Mouse (Mus musculus) spleen, embryonic (tissue): ENCODE data around the gene Ptch2.

Experiments used
- CTCF ChIA-PET: fragments of 350-600 bp; sonication (Branson Sonifier 250); formaldehyde crosslinking; loops from one replicate; lab custom pipeline; 2022; lab: Charles Lee

Gene Ptch2

GRCm38 (mm10) chr4:117148047-117148713, 52.3 kb downstream of the Ptch2 start:
- CTCF ChIA-PET, result no interaction called here

- CTCF ChIA-PET, result interaction anchor here (0.6 kb wide), 1 partner anchor 103 kb away, joined by 3 read pairs; no protein-coding TSS in a partner anchor
These were observed 52.9 kb downstream of the Ptch2 start for GRCm38 (mm10) chr4:117148815-117149214.

- CTCF ChIA-PET, result interaction anchor here (0.6 kb wide), 1 partner anchor 103 kb away, joined by 3 read pairs; no protein-coding TSS in a partner anchor
These were observed 53.7 kb downstream of the Ptch2 start for GRCm38 (mm10) chr4:117149291-117150211.

DNA sequence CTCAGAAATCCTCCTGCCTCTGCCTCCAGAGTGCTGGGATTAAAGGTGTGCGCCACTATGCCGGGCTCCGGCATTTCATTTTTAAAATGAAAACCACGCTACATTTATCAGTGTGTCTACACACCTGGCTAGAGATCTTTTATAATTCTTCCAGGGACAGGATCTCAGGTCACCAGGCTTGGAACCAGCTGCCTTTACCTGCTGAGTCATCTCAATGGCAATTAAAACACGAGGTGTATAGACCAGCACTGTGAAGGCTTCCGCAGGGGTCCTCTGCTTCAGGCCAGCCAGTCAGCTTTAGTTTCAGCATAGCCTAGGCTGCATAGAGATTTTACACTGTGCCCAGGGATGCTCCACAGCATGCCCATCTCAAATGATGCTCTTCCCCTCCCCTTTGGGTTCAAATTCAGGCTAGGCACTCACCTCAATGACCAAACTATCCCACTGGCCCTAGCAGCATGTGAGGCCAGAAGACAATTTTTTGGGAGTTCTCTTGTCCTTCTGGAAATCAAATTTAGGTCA, 54.4 kb downstream of the Ptch2 start:
- CTCF ChIA-PET, result interaction anchor here (0.6 kb wide), 1 partner anchor 80 kb away, joined by 4 read pairs; no protein-coding TSS in a partner anchor

- CTCF ChIA-PET, result interaction anchor here (0.6 to 1.4 kb wide), 3 partner anchors 26 to 102 kb away, joined by 3 to 4 read pairs (median 4); partner anchors contain the start of gene Btbd19
These were observed 55.5 kb downstream of the Ptch2 start for GRCm38 (mm10) chr4:117151416-117151815.

DNA sequence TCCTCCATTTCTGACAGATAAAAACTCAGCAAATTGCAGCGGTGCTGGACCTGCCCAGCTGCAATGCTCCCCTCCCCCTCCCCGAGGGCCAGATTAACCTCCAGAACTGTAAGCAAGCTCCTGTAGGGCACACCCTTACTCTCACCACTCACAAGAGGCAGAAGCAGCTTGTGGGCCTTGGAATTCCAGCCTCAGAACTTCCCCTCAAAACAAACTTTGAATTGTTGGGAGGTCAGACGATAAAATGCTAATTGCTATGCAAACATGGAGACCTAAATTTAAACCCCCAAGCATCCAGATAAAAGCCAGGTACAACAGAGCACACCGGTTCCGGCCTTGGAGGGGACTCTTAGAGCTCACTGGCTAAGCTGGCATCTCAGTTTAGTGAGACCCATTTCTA, 56.8 kb downstream of the Ptch2 start:
- CTCF ChIA-PET, result interaction anchor here (0.5 to 1.4 kb wide), 3 partner anchors 27 to 521 kb away, joined by 3 to 4 read pairs (median 3); partner anchors contain the start of genes Btbd19, Mutyh and Toe1

GRCm38 (mm10) chr4:117155020-117155791, 59.3 kb downstream of the Ptch2 start:
- CTCF ChIA-PET, result interaction anchor here (0.6 to 0.8 kb wide), 2 partner anchors 161 to 677 kb away, joined by 3 to 4 read pairs; partner anchors contain the start of gene Urod

GRCm38 (mm10) chr4:117155792-117156355, 60.0 kb downstream of the Ptch2 start, which contains the start of gene Rps8:
TSS of gene Rps8 (minus strand) at chr4:117156243.
- CTCF ChIA-PET, result interaction anchor here (0.6 to 0.8 kb wide), 3 partner anchors 146 to 677 kb away, joined by 3 to 4 read pairs (median 3); partner anchors contain the start of gene Urod

DNA sequence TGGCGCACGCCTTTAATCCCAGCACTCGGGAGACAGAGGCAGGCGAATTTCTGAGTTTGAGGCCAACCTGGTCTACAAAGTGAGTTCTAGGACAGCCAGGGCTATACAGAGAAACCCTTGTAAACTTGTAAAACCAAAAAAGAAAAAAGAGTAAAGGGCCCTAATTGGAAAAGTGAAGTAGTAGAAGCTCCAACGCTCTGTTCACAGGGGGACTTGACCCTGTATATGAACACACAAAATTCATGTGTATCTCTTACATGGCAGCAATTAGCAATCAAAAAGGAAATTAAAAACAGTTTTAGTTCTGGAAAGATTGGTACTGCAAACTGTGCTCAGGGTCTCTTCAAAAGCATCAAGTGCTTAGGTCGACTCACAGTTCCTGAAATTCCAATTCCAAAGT, 60.5 kb downstream of the Ptch2 start:
- CTCF ChIA-PET, result interaction anchor here (0.6 to 0.8 kb wide), 5 partner anchors 26 to 678 kb away, joined by 3 to 4 read pairs (median 3); partner anchors contain the start of genes Kif2c and Urod

DNA sequence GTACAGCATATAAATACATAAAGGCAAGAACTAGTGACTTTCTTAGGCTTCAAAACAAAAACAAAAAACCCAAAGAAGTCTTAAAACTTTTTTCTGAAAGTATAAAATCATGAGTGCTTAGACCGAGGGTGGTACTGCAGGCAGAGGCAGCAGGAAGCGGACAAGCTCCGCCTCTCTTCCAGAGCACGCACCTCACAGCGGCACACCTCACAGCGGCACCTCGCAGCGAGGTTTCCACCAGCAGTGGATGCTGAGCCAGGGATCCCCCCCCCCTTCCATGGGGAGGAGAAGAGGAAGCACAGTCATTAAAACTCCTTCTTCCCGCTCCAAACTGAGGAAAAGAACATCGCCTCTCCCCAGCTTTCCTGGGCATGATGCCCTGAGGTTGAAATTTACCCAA, 63.8 kb downstream of the Ptch2 start:
- CTCF ChIA-PET, result no interaction called here

- CTCF ChIA-PET, result no interaction called here
These were observed 65.3 kb downstream of the Ptch2 start for GRCm38 (mm10) chr4:117161183-117161582.
